In genomic region chr1:59312187-59313153, GRCm38 (mm10) we compare ENCODE assay signal across 14 mouse cellular contexts. TPM values are rescaled to one million over a fixed set of nuclear protein-coding genes. Genes with fewer than 3 reads are reported as not detected.
DNase-seq lines count a peak whose midpoint lies in the region; ATAC-seq and TF ChIP-seq lines count a peak whose summit lies in the region.
"Had no signal": no experiment of that assay in that cellular context is flagged by ENCODE, and none has a peak within 500 bp of the region (broad histone marks: within the 10 kb centered on the region; RNA-seq: fewer than 3 reads in every experiment).

No protein-coding gene starts in this region.

- no peak overlapping the region for H3K4me3 ChIP-seq in forebrain, embryonic 15.5 days
- no peak overlapping the region for H3K4me3 ChIP-seq in forebrain, embryonic 10.5 days
- H3K4me3 ChIP-seq in hindbrain, embryonic 15.5 days, result no peak overlapping the region
- no peak overlapping the region for H3K4me3 ChIP-seq in gastrocnemius, adult 2 months
- H3K4me3 ChIP-seq: embryonic facial prominence, embryonic 13.5 days had no signal

- TF ChIP-seq CTCF in gastrocnemius, adult 2 months (IDR thresholded peaks at IDR 0.05), result no peak

- 44% methylated on average over 10 of the region's 10 CpGs for WGBS in forebrain, embryonic 15.5 days
- 80% methylated on average over 10 of the region's 10 CpGs for WGBS in forebrain, embryonic 10.5 days
- WGBS in hindbrain, embryonic 15.5 days, result 46% methylated on average over 10 of the region's 10 CpGs

- peak; percentile 46 for ATAC-seq in forebrain, embryonic 15.5 days (replicated peaks)
- no peak for ATAC-seq in hindbrain, embryonic 15.5 days (ENCODE audit: low FRiP score, low read depth)
- ATAC-seq: liver, postnatal 0 days had no signal

- no peaks in the 10 kb centered on the region for H3K27me3 ChIP-seq in forebrain, embryonic 15.5 days
- H3K27me3 ChIP-seq in forebrain, embryonic 10.5 days (ENCODE audit: poor library complexity, severe bottlenecking), result peaks cover 64% of the 10 kb centered on the region
- no peaks in the 10 kb centered on the region for H3K27me3 ChIP-seq in hindbrain, embryonic 15.5 days
- H3K27me3 ChIP-seq: embryonic facial prominence, embryonic 13.5 days had no signal

- intact Hi-C loops in gastrocnemius, adult 2 months (cut with DNase I), result no loop called here

- peaks cover 32% of the 10 kb centered on the region for H3K4me1 ChIP-seq in forebrain, embryonic 15.5 days
- H3K4me1 ChIP-seq in forebrain, embryonic 10.5 days, result peaks cover 73% of the 10 kb centered on the region
- H3K4me1 ChIP-seq in hindbrain, embryonic 15.5 days (replicated peaks), result peaks cover 42% of the 10 kb centered on the region

- no peak for DNase-seq in forebrain, embryonic 10.5 days (ENCODE audit: extremely low spot score, low spot score)
- peak; percentile 97 for DNase-seq in brain, adult 2 months (ENCODE audit: low read depth, low spot score)
- peak; percentile 97 for DNase-seq in cerebellum, adult 9-10 months
- DNase-seq in gastrocnemius, adult 2 months, result no peak
- no peak for DNase-seq in embryo, embryonic 11 days
- no peak for DNase-seq in right cerebral cortex, postnatal 14 days
- DNase-seq: gastrocnemius, postnatal 36 days; kidney, adult 9 months; liver, postnatal 0 days; right cerebral cortex, postnatal 4 days had no signal

- no peak overlapping the region for H3K4me2 ChIP-seq in forebrain, embryonic 15.5 days (replicated peaks)
- H3K4me2 ChIP-seq in hindbrain, embryonic 15.5 days, result no peak overlapping the region; the same call in 1 of the 2 replicates
- H3K4me2 ChIP-seq: embryonic facial prominence, embryonic 13.5 days had no signal

- peak overlapping the region; percentile 31; the same call in 1 of the 2 replicates for H3K27ac ChIP-seq in forebrain, embryonic 15.5 days (replicated peaks)
- H3K27ac ChIP-seq in forebrain, embryonic 10.5 days, result no peak overlapping the region
- H3K27ac ChIP-seq in hindbrain, embryonic 15.5 days (replicated peaks), result peak overlapping the region; percentile 67
- H3K27ac ChIP-seq in gastrocnemius, adult 2 months, result no peak overlapping the region
- H3K27ac ChIP-seq: embryonic facial prominence, embryonic 13.5 days had no signal

- no peak overlapping the region for H3K9ac ChIP-seq in forebrain, embryonic 15.5 days (replicated peaks)
- no peak overlapping the region for H3K9ac ChIP-seq in hindbrain, embryonic 15.5 days
- H3K9ac ChIP-seq: embryonic facial prominence, embryonic 13.5 days; liver, postnatal 0 days had no signal

- no peaks in the 10 kb centered on the region for H3K36me3 ChIP-seq in forebrain, embryonic 15.5 days
- no peaks in the 10 kb centered on the region for H3K36me3 ChIP-seq in forebrain, embryonic 10.5 days (replicated peaks)
- no peaks in the 10 kb centered on the region for H3K36me3 ChIP-seq in hindbrain, embryonic 15.5 days
- H3K36me3 ChIP-seq: embryonic facial prominence, embryonic 13.5 days had no signal

- no peaks in the 10 kb centered on the region for H3K9me3 ChIP-seq in forebrain, embryonic 15.5 days
- no peaks in the 10 kb centered on the region for H3K9me3 ChIP-seq in forebrain, embryonic 10.5 days
- H3K9me3 ChIP-seq in hindbrain, embryonic 15.5 days, result no peaks in the 10 kb centered on the region
- H3K9me3 ChIP-seq: embryonic facial prominence, embryonic 13.5 days had no signal

RNA-seq across cellular contexts. Expression of gene Cdk15, which starts 55.8 kb away (rescaled TPM):
- polyA plus RNA-seq in forebrain, embryonic 15.5 days (2015; fragmentation: Nextera tagmentation; extraction: Ambion mirVana), result 0.20 and 0.47 TPM in 2 replicates
- polyA plus RNA-seq in forebrain, embryonic 10.5 days (2016; fragmentation: Nextera tagmentation; extraction: Ambion mirVana), result 0.29 and 0.73 TPM in 2 replicates
- polyA plus RNA-seq in hindbrain, embryonic 15.5 days (2015; fragmentation: Nextera tagmentation; extraction: Ambion mirVana), result 1.0 and 1.6 TPM in 2 replicates
- under 1 TPM in 1 of 2 experiments, not detected in 1; 0.14 TPM for total RNA-seq in gastrocnemius, adult 2 months (2021)
- total RNA-seq: gastrocnemius, postnatal 36 days had no signal
- polyA plus RNA-seq: heart, embryonic 14.5 days had no signal

Comparison
In these comparisons a context has a peak if more than half of its experiments do, and no peak if none do; other contexts are left out.
1. H3K27ac ChIP-seq: peak in forebrain, embryonic 15.5 days (single experiment) and hindbrain, embryonic 15.5 days (single experiment); none in forebrain, embryonic 10.5 days (single experiment) and gastrocnemius, adult 2 months (single experiment).
2. DNase-seq: peak in brain, adult 2 months (single experiment) and cerebellum, adult 9-10 months (single experiment); none in forebrain, embryonic 10.5 days (single experiment), gastrocnemius, adult 2 months (single experiment), embryo, embryonic 11 days (single experiment) and right cerebral cortex, postnatal 14 days (single experiment).